Mouse (Mus musculus) myocyte (in vitro differentiated cells): ENCODE measurements around the gene Commd1. TPM values are rescaled to one million over a fixed set of nuclear protein-coding genes. Genes with fewer than 3 reads are reported as not detected.

Source experiments
- H3K27me3 ChIP-seq: one replicate; pipeline ENCODE4 v1.6.1; 2011; ENCODE audit not compliant: control insufficient read depth, insufficient read depth, insufficient read length
- H3K36me3 ChIP-seq: one replicate; pipeline ENCODE4 v1.6.1; 2011; ENCODE audit not compliant: control insufficient read depth, insufficient read depth
- H3K4me2 ChIP-seq: one replicate; pipeline ENCODE4 v1.6.1; 2011; ENCODE audit warnings: low read depth, control low read depth
- H3K4me3 ChIP-seq: one replicate; pipeline ENCODE4 v1.5.1; 2011; ENCODE audit warnings: mild to moderate bottlenecking, control low read depth, moderate library complexity
- H3K79me2 ChIP-seq: one replicate; pipeline ENCODE4 v1.6.1; 2011; ENCODE audit not compliant: control insufficient read depth, insufficient read depth
- H3ac ChIP-seq: one replicate; pipeline ENCODE4 v1.6.1; 2011; ENCODE audit not compliant: control insufficient read depth, insufficient read length
- CEBPB ChIP-seq: IDR thresholded peaks from 2 replicates; pipeline ENCODE4 v1.6.1; 2011; ENCODE audit warnings: mild to moderate bottlenecking, moderate library complexity; ENCODE audit not compliant: poor library complexity, insufficient read depth, severe bottlenecking
- E2F4 ChIP-seq: IDR thresholded peaks from one replicate; pipeline ENCODE4 v1.6.1; 2011; ENCODE audit warnings: mild to moderate bottlenecking, control low read depth, moderate library complexity; ENCODE audit not compliant: insufficient read depth
- MAX ChIP-seq: IDR thresholded peaks from one replicate; pipeline ENCODE4 v1.6.1; 2011; ENCODE audit warnings: low read depth, mild to moderate bottlenecking, control low read depth
- MYOD1 ChIP-seq, 3 experiments: IDR thresholded peaks; one replicate each; pipeline ENCODE4 v1.6.1; 2011; ENCODE audit warnings: control low read depth in 2 of 3, low read depth in 2 of 3, mild to moderate bottlenecking in 2 of 3, moderate library complexity in 1 of 3; ENCODE audit not compliant: insufficient read length in 2 of 3, control insufficient read depth in 1 of 3
- MYOG ChIP-seq, 3 experiments: IDR thresholded peaks; one replicate each; pipeline ENCODE4 v1.6.1; 2011; ENCODE audit warnings: control low read depth in 2 of 3, low read depth in 2 of 3, mild to moderate bottlenecking in 2 of 3; ENCODE audit not compliant: insufficient read length in 2 of 3, control insufficient read depth in 1 of 3, insufficient read depth in 1 of 3
- POLR2A ChIP-seq: IDR thresholded peaks from one replicate; pipeline ENCODE4 v1.6.1; 2011; ENCODE audit warnings: low read depth, mild to moderate bottlenecking, control low read depth, moderate library complexity; ENCODE audit not compliant: insufficient read length
- POLR2AphosphoS2 ChIP-seq: IDR thresholded peaks from one replicate; pipeline ENCODE4 v1.6.1; 2011; ENCODE audit warnings: low read depth, control low read depth; ENCODE audit not compliant: insufficient read length
- REST ChIP-seq: IDR thresholded peaks from one replicate; pipeline ENCODE4 v1.6.1; 2011; ENCODE audit warnings: mild to moderate bottlenecking, control low read depth, moderate library complexity; ENCODE audit not compliant: insufficient read depth, insufficient read length
- SRF ChIP-seq: IDR thresholded peaks from one replicate; pipeline ENCODE4 v1.6.1; 2011; ENCODE audit warnings: low read depth; ENCODE audit not compliant: control insufficient read depth, insufficient read length
- TCF12 ChIP-seq: IDR thresholded peaks from one replicate; pipeline ENCODE4 v1.6.1; 2011; ENCODE audit warnings: mild to moderate bottlenecking, control low read depth; ENCODE audit not compliant: poor library complexity, insufficient read depth, severe bottlenecking
- TCF3 ChIP-seq: IDR thresholded peaks from one replicate; pipeline ENCODE4 v1.6.1; 2011; ENCODE audit warnings: low read depth, control low read depth; ENCODE audit not compliant: insufficient read length
- USF1 ChIP-seq: IDR thresholded peaks from one replicate; pipeline ENCODE4 v1.6.1; 2011; ENCODE audit warnings: low read depth, mild to moderate bottlenecking, control low read depth, moderate library complexity
- polyA plus RNA-seq: library from polyadenylated mRNA; unstranded; fragments of >200 nt; fragmentation: generic; extraction: Trizol; gene quantifications from one replicate; pipeline ENCODE4 v1.2.1, GENCODE M21; 2012; ENCODE audit warnings: missing spikeins

The Commd1 gene
- polyA plus RNA-seq, 1 experiment: 174 TPM

GRCm38 (mm10) chr11:22937716-22938316, 44.4 kb downstream of the Commd1 start:
- Histone ChIP-seq H3K27me3 (no peaks in the 10 kb centered on the region), H3K79me2 (peaks cover 7% of the 10 kb centered on the region), H3K36me3 (peaks cover 3% of the 10 kb centered on the region), H3K4me3 (no peak overlapping the region), H3ac (no peak overlapping the region), H3K4me2 (no peak overlapping the region)
- TF ChIP-seq E2F4 (no peak), CEBPB (no peak), REST (no peak), MYOG (IDR thresholded peaks at IDR 0.05; ENCODE audit: control insufficient read depth in 1 of 3, insufficient read depth in 1 of 3, insufficient read length in 2 of 3, low read depth in 2 of 3) (no peak), SRF (no peak), USF1 (no peak), MYOD1 (IDR thresholded peaks at IDR 0.05; ENCODE audit: control insufficient read depth in 1 of 3, insufficient read length in 2 of 3, low read depth in 2 of 3) (no peak), POLR2A (no peak), TCF3 (no peak), TCF12 (no peak), POLR2AphosphoS2 (no peak), MAX (no peak)

GRCm38 (mm10) chr11:22936446-22937125, 45.6 kb downstream of the Commd1 start:
- no peak overlapping the region for H3K4me2 ChIP-seq
- H3ac ChIP-seq: no peak overlapping the region
- H3K36me3 ChIP-seq: no peaks in the 10 kb centered on the region
- no peak overlapping the region for H3K4me3 ChIP-seq
- no peak for TF ChIP-seq POLR2AphosphoS2
- no peak for TF ChIP-seq USF1
- TF ChIP-seq TCF12: no peak
- no peak for TF ChIP-seq MYOG (IDR thresholded peaks at IDR 0.05; ENCODE audit: control insufficient read depth in 1 of 3, insufficient read depth in 1 of 3, insufficient read length in 2 of 3, low read depth in 2 of 3)
- TF ChIP-seq POLR2A: no peak
- TF ChIP-seq MYOD1 (IDR thresholded peaks at IDR 0.05; ENCODE audit: control insufficient read depth in 1 of 3, insufficient read length in 2 of 3, low read depth in 2 of 3): no peak
- no peak for TF ChIP-seq CEBPB
- TF ChIP-seq REST: no peak
- TF ChIP-seq E2F4: no peak
- TF ChIP-seq SRF: no peak
- no peak for TF ChIP-seq MAX
- no peak for TF ChIP-seq TCF3
- H3K27me3 ChIP-seq: no peaks in the 10 kb centered on the region
- H3K79me2 ChIP-seq: peaks cover 11% of the 10 kb centered on the region

- H3K4me2 ChIP-seq: no peak overlapping the region
- H3K79me2 ChIP-seq: peaks cover 11% of the 10 kb centered on the region
- H3K4me3 ChIP-seq: no peak overlapping the region
- H3K27me3 ChIP-seq: no peaks in the 10 kb centered on the region
- H3K36me3 ChIP-seq: no peaks in the 10 kb centered on the region
- no peak overlapping the region for H3ac ChIP-seq
- TF ChIP-seq TCF12 (no peak), USF1 (no peak), MYOG (IDR thresholded peaks at IDR 0.05; ENCODE audit: control insufficient read depth in 1 of 3, insufficient read depth in 1 of 3, insufficient read length in 2 of 3, low read depth in 2 of 3) (no peak), SRF (no peak), MYOD1 (IDR thresholded peaks at IDR 0.05; ENCODE audit: control insufficient read depth in 1 of 3, insufficient read length in 2 of 3, low read depth in 2 of 3) (no peak), POLR2AphosphoS2 (no peak), REST (no peak), CEBPB (no peak), E2F4 (no peak), MAX (no peak), TCF3 (no peak), POLR2A (no peak)
Observed at GRCm38 (mm10) chr11:22932167-22932566, 50.0 kb downstream of the Commd1 start.

GRCm38 (mm10) chr11:22931320-22931905, 50.8 kb downstream of the Commd1 start:
- H3ac ChIP-seq: no peak overlapping the region
- no peaks in the 10 kb centered on the region for H3K27me3 ChIP-seq
- TF ChIP-seq POLR2AphosphoS2: no peak
- no peak overlapping the region for H3K4me2 ChIP-seq
- H3K36me3 ChIP-seq: no peaks in the 10 kb centered on the region
- H3K79me2 ChIP-seq: peaks cover 5% of the 10 kb centered on the region
- no peak overlapping the region for H3K4me3 ChIP-seq
